Mouse (Mus musculus) liver, embryonic 13.5 days (tissue): ENCODE data around the gene Med19. TPM values are rescaled to one million over a fixed set of nuclear protein-coding genes. Genes with fewer than 3 reads are reported as not detected.
A peak's percentile ranks its signal among the peaks of the same experiment; 100 is the strongest.

Source experiments
- ATAC-seq: fragments of 200-750 bp; cut with Nextera tagmentation; 2 replicates; pipeline ENCODE4 v1.8.0; 2017; ENCODE audit warnings: low read depth, mild to moderate bottlenecking, moderate number of reproducible peaks, moderate library complexity
- DNase-seq: peaks from one replicate; pipeline ENCODE4 v3.0.0; 2022
- H3K27ac ChIP-seq: fragments of 300-500 bp; sonication (generic); 2 replicates; pipeline ENCODE4 v1.5.1; 2015; ENCODE audit warnings: moderate library complexity, mild to moderate bottlenecking, inconsistent platforms
- H3K27me3 ChIP-seq: fragments of 300-500 bp; sonication (generic); 2 replicates; pipeline ENCODE4 v1.6.1; 2015; ENCODE audit warnings: mild to moderate bottlenecking, inconsistent platforms
- H3K36me3 ChIP-seq: fragments of 300-500 bp; sonication (generic); 2 replicates; pipeline ENCODE4 v1.6.1; 2015; ENCODE audit warnings: mild to moderate bottlenecking, inconsistent platforms
- H3K4me1 ChIP-seq: fragments of 300-500 bp; sonication (generic); replicated peaks from 2 replicates; pipeline ENCODE4 v1.6.1; 2015; ENCODE audit warnings: inconsistent platforms
- H3K4me2 ChIP-seq: fragments of 300-500 bp; sonication (generic); 2 replicates; pipeline ENCODE4 v1.6.1; 2015; ENCODE audit warnings: inconsistent platforms, mild to moderate bottlenecking, moderate library complexity
- H3K4me3 ChIP-seq: fragments of 300-500 bp; sonication (generic); replicated peaks from 2 replicates; pipeline ENCODE4 v1.5.1; 2015; ENCODE audit warnings: mild to moderate bottlenecking, inconsistent platforms
- H3K9ac ChIP-seq: fragments of 300-500 bp; sonication (generic); 2 replicates; pipeline ENCODE4 v1.6.1; 2015; ENCODE audit warnings: mild to moderate bottlenecking, inconsistent platforms
- H3K9me3 ChIP-seq: fragments of 300-500 bp; sonication (generic); replicated peaks from 2 replicates; pipeline ENCODE4 v1.6.1; 2016; ENCODE audit warnings: inconsistent platforms
- WGBS: fragments of 180-500 bp; shearing (Covaris S2); methylation state at CpG from one replicate; pipeline ENCODE4 v1.1.7; 2015; ENCODE audit not compliant: insufficient replicate concordance; 5-methylcytosine and 5-hydroxymethylcytosine counted together
- polyA plus RNA-seq: library from polyadenylated mRNA; unstranded; fragments of >200 nt; fragmentation: Nextera tagmentation; extraction: Ambion mirVana; gene quantifications from 2 replicates; pipeline ENCODE4 v1.2.1, GENCODE M21; 2015

Med19 gene
- polyA plus RNA-seq, 1 experiment from 2014 or later = 22.8 TPM

GRCm38 (mm10) chr2:84735346-84735920 is 57.2 kb downstream of the Med19 start:
- peak overlapping the region; percentile 86 for H3K4me2 ChIP-seq
- H3K4me3 ChIP-seq = peak overlapping the region; percentile 76
- ATAC-seq = peak; percentile 92
- H3K27me3 ChIP-seq = peaks cover 17% of the 10 kb centered on the region
- H3K27ac ChIP-seq = peak overlapping the region; percentile 100
- peak; percentile 90 for DNase-seq
- no peaks in the 10 kb centered on the region for H3K9me3 ChIP-seq
- WGBS = 5% methylated on average over 7 of the region's 7 CpGs
- peaks cover 98% of the 10 kb centered on the region for H3K4me1 ChIP-seq
- peaks cover 48% of the 10 kb centered on the region for H3K36me3 ChIP-seq
- peak overlapping the region; percentile 90 for H3K9ac ChIP-seq

- peak overlapping the region; percentile 90 for H3K9ac ChIP-seq
- no peak for DNase-seq
- H3K27ac ChIP-seq = peak overlapping the region; percentile 100
- H3K27me3 ChIP-seq = peaks cover 17% of the 10 kb centered on the region
- WGBS = 13% methylated on average over 27 of the region's 27 CpGs
- peaks cover 56% of the 10 kb centered on the region for H3K36me3 ChIP-seq
- peaks cover 98% of the 10 kb centered on the region for H3K4me1 ChIP-seq
- H3K4me2 ChIP-seq = peak overlapping the region; percentile 86
- no peak for ATAC-seq
- H3K4me3 ChIP-seq = peak overlapping the region; percentile 76
- no peaks in the 10 kb centered on the region for H3K9me3 ChIP-seq
Observed at GRCm38 (mm10) chr2:84736312-84737161, 58.3 kb downstream of the Med19 start.

- peaks cover 17% of the 10 kb centered on the region for H3K27me3 ChIP-seq
- H3K4me2 ChIP-seq = peak overlapping the region; percentile 86
- peak overlapping the region; percentile 100 for H3K27ac ChIP-seq
- DNase-seq (peak; percentile 36), ATAC-seq (no peak)
- no peaks in the 10 kb centered on the region for H3K9me3 ChIP-seq
- peaks cover 56% of the 10 kb centered on the region for H3K36me3 ChIP-seq
- peak overlapping the region; percentile 90 for H3K9ac ChIP-seq
- 22% methylated on average over 8 of the region's 8 CpGs for WGBS
- H3K4me1 ChIP-seq = peaks cover 98% of the 10 kb centered on the region
- H3K4me3 ChIP-seq = peak overlapping the region; percentile 76
Observed at GRCm38 (mm10) chr2:84737451-84737925, 59.3 kb downstream of the Med19 start.

Other genes starting within 250 kb of the Med19 start
- gene Tfpi, start 201.6 kb upstream of the Med19 start, polyA plus RNA-seq = 23.0 and 28.3 TPM in 2 replicates
- gene Ctnnd1, start 27.6 kb upstream of the Med19 start, polyA plus RNA-seq = 10.8 and 16.7 TPM in 2 replicates
- 0.03 and 0.06 TPM in 2 replicates for gene Btbd18, start 19.3 kb upstream of the Med19 start, polyA plus RNA-seq
- 143 and 145 TPM in 2 replicates for gene Selenoh, start 7.6 kb upstream of the Med19 start, polyA plus RNA-seq
- gene Gm28635, start 361 bp upstream of the Med19 start, polyA plus RNA-seq = not detected in 2 replicates
- 77.9 and 83.4 TPM in 2 replicates for gene Tmx2, start 738 bp downstream of the Med19 start, polyA plus RNA-seq
- 15.8 and 22.4 TPM in 2 replicates for gene Zdhhc5, start 36.8 kb downstream of the Med19 start, polyA plus RNA-seq
- 60.3 and 69.1 TPM in 2 replicates for gene Clp1, start 48.9 kb downstream of the Med19 start, polyA plus RNA-seq
- 57.8 and 64.2 TPM in 2 replicates for gene Ypel4, start 55.7 kb downstream of the Med19 start, polyA plus RNA-seq
- gene Gm19426, start 65.3 kb downstream of the Med19 start, polyA plus RNA-seq = 1.5 and 2.2 TPM in 2 replicates
- gene Serping1, start 97.0 kb downstream of the Med19 start, polyA plus RNA-seq = 34.0 and 39.6 TPM in 2 replicates
- gene Ube2l6, start 120.4 kb downstream of the Med19 start, polyA plus RNA-seq = 404 and 444 TPM in 2 replicates
- gene Smtnl1, start 144.2 kb downstream of the Med19 start, polyA plus RNA-seq = 0.23 and 0.24 TPM in 2 replicates
- 46.8 and 51.5 TPM in 2 replicates for gene Timm10, start 148.6 kb downstream of the Med19 start, polyA plus RNA-seq
- 138 and 178 TPM in 2 replicates for gene Slc43a1, start 160.4 kb downstream of the Med19 start, polyA plus RNA-seq
- not detected in 2 replicates for gene Rtn4rl2, start 208.3 kb downstream of the Med19 start, polyA plus RNA-seq